Mouse (Mus musculus) adrenal gland, adult (tissue): ENCODE measurements around the gene Mrap.

Source experiments
- DNase-seq, 2 experiments: peaks; one replicate each; pipeline ENCODE4 v3.0.0; 2022 to 2023; ENCODE audit warnings: low spot score in 1 of 2; ENCODE audit not compliant: inconsistent age in 2 of 2

Mrap gene

GRCm38 (mm10) chr16:90738092-90738956 is at the start of gene Mrap:
Gene Mrap (plus strand): TSS chr16:90738207.
- DNase-seq = peak; percentile 95 to 98

- DNase-seq = peak; percentile 37 to 73
Measured at GRCm38 (mm10) chr16:90692704-90693385, 45.2 kb upstream of the Mrap start.

- no peak for DNase-seq
Measured at GRCm38 (mm10) chr16:90693625-90694024, 44.4 kb upstream of the Mrap start.

GRCm38 (mm10) chr16:90694719-90695118 is 43.3 kb upstream of the Mrap start:
- DNase-seq = peak; percentile 43 to 76

GRCm38 (mm10) chr16:90695121-90695520 is 42.9 kb upstream of the Mrap start:
- no peak for DNase-seq

GRCm38 (mm10) chr16:90696306-90696705 is 41.7 kb upstream of the Mrap start:
- DNase-seq = no peak

GRCm38 (mm10) chr16:90699390-90699789 is 38.6 kb upstream of the Mrap start:
- DNase-seq = no peak

GRCm38 (mm10) chr16:90701541-90701940 is 36.5 kb upstream of the Mrap start:
- no peak for DNase-seq

GRCm38 (mm10) chr16:90703646-90704045 is 34.4 kb upstream of the Mrap start:
- DNase-seq = no peak

- peak in 1 of 2 experiments; percentile 57 for DNase-seq
Measured at GRCm38 (mm10) chr16:90704161-90704825, 33.7 kb upstream of the Mrap start.

GRCm38 (mm10) chr16:90706279-90706678 is 31.7 kb upstream of the Mrap start:
- no peak for DNase-seq

GRCm38 (mm10) chr16:90709711-90710289 is 28.2 kb upstream of the Mrap start:
- peak; percentile 82 to 84 for DNase-seq

- DNase-seq = no peak
Measured at GRCm38 (mm10) chr16:90710313-90710712, 27.7 kb upstream of the Mrap start.

- DNase-seq = no peak
Measured at GRCm38 (mm10) chr16:90724051-90724450, 14.0 kb upstream of the Mrap start.

GRCm38 (mm10) chr16:90726600-90727227 is 11.3 kb upstream of the Mrap start:
- no peak for DNase-seq

- DNase-seq = peak; percentile 96 to 98
Measured at GRCm38 (mm10) chr16:90727233-90728115, 10.5 kb upstream of the Mrap start, which contains the start of gene Mis18a. Gene Mis18a (minus strand): TSS chr16:90727404.

- DNase-seq = peak; percentile 88 to 94
Measured at GRCm38 (mm10) chr16:90735611-90736010, 2.4 kb upstream of the Mrap start.

- peak; percentile 90 to 94 for DNase-seq
Measured at GRCm38 (mm10) chr16:90736672-90737270, 1.2 kb upstream of the Mrap start.

GRCm38 (mm10) chr16:90747143-90747542 is 9.1 kb downstream of the Mrap start:
- peak in 1 of 2 experiments; percentile 60 for DNase-seq
